Mouse (Mus musculus) G1E (cell line): ENCODE results near the gene Slc36a2.

Experiments used
- CTCF ChIP-seq: IDR thresholded peaks from 2 replicates; pipeline ENCODE4 v1.5.1; 2012; ENCODE audit warnings: low read depth, low read length, inconsistent platforms, mixed read lengths
- GATA1 ChIP-seq: IDR thresholded peaks from 2 replicates; pipeline ENCODE4 v1.6.1; 2012; ENCODE audit warnings: borderline replicate concordance, low read length, inconsistent platforms, mixed read lengths
- GATA2 ChIP-seq: IDR thresholded peaks from 2 replicates; pipeline ENCODE4 v1.6.1; 2012; ENCODE audit warnings: low read depth, low read length, inconsistent platforms, borderline replicate concordance
- POLR2AphosphoS5 ChIP-seq: IDR thresholded peaks from 2 replicates; pipeline ENCODE4 v1.6.1; 2012; ENCODE audit warnings: low read depth, low read length, inconsistent platforms; ENCODE audit not compliant: insufficient replicate concordance
- TAL1 ChIP-seq: conservative IDR thresholded peaks from 2 replicates; pipeline ENCODE4 v1.6.1; 2012; ENCODE audit warnings: low read depth, low read length, inconsistent platforms, mixed read lengths

GRCm38 (mm10) chr11:55217880-55218279 is 33.0 kb upstream of the Slc36a2 start:
- no peak for TF ChIP-seq CTCF
- TF ChIP-seq GATA1: no peak
- no peak for TF ChIP-seq TAL1
- no peak for TF ChIP-seq GATA2
- no peak for TF ChIP-seq POLR2AphosphoS5
